In genomic region chr3:82185626-82186025, GRCm38 (mm10) we compare ENCODE assay signal across 17 mouse cellular contexts. TPM values are rescaled to one million over a fixed set of nuclear protein-coding genes. Genes with fewer than 3 reads are reported as not detected.
DNase-seq lines count a peak whose midpoint lies in the region; ATAC-seq and TF ChIP-seq lines count a peak whose summit lies in the region.
"Had no signal": no experiment of that assay in that cellular context is flagged by ENCODE, and none has a peak within 500 bp of the region (broad histone marks: within the 10 kb centered on the region; RNA-seq: fewer than 3 reads in every experiment).

No protein-coding gene starts in this region.

- H3K4me1 ChIP-seq in lung, adult 2 months (ENCODE audit: control insufficient read depth, insufficient read depth, low read length) = no peaks in the 10 kb centered on the region
- H3K4me1 ChIP-seq: embryonic facial prominence, embryonic 15.5 days; heart, embryonic 15.5 days; intestine, embryonic 15.5 days; limb, embryonic 15.5 days; midbrain, embryonic 15.5 days; neural tube, embryonic 13.5 days had no signal

- TF ChIP-seq POLR2A in lung, adult 2 months (IDR thresholded peaks at IDR 0.05; ENCODE audit: borderline replicate concordance, extremely low read depth, low read depth, low read length) = no peak

- no peak for ATAC-seq in erythroblast, adult 5-6 weeks (replicated peaks; ENCODE audit: low FRiP score, poor library complexity, severe bottlenecking)
- ATAC-seq: forebrain, embryonic 16.5 days; intestine, embryonic 15.5 days; midbrain, embryonic 15.5 days had no signal

- DNase-seq in cerebellum, postnatal 25 days = peak; percentile 23 to 55
- no peak for DNase-seq in cerebellum, adult 11 months
- DNase-seq in lung, postnatal 10 days = peak; percentile 30
- no peak for DNase-seq in lung, adult 2 months
- peak; percentile 3 to 11 for DNase-seq in layer of hippocampus, postnatal 36 days
- DNase-seq in right cerebral cortex, postnatal 36 days (ENCODE audit: low spot score in 2 of 2) = peak; percentile 23 to 33
- DNase-seq in adipocyte (ENCODE audit: low spot score) = no peak
- DNase-seq: kidney, postnatal 36 days; thymus, adult 18-20 months had no signal

- H3K4me3 ChIP-seq in lung, adult 2 months (replicated peaks; ENCODE audit: extremely low read depth, low read depth, low read length) = no peak overlapping the region
- H3K4me3 ChIP-seq: embryonic facial prominence, embryonic 15.5 days; heart, embryonic 15.5 days; intestine, embryonic 15.5 days; limb, embryonic 15.5 days; midbrain, embryonic 15.5 days; neural tube, embryonic 13.5 days had no signal

- TF ChIP-seq CTCF in lung, adult 2 months (IDR thresholded peaks at IDR 0.05; ENCODE audit: insufficient read depth, low read length) = no peak

- 59% methylated on average over 9 of the region's 9 CpGs for WGBS in lung, adult 2 months

RNA-seq across cellular contexts. Expression of gene Gucy1a1, which starts 40.0 kb away (rescaled TPM):
- 52.2 and 81.5 TPM in 2 replicates for polyA plus RNA-seq in lung, adult 2 months (2012; rRNA removed)
- total RNA-seq in layer of hippocampus, postnatal 36 days (2021) = 10 to 100 TPM; 17.1 to 18.1 TPM
- total RNA-seq in erythroblast, adult 5-6 weeks (2015; ENCODE audit: low replicate concordance) = 0.21 TPM in 1 of 2 replicates, not detected in the other
- not detected in 2 replicates for total RNA-seq in erythroblast, adult 5-6 weeks (2017; ENCODE audit: low replicate concordance)

Comparison
In these comparisons a context has a peak if more than half of its experiments do, and no peak if none do; other contexts are left out.
1. DNase-seq: peak in cerebellum, postnatal 25 days (2 of 2), lung, postnatal 10 days (single experiment), layer of hippocampus, postnatal 36 days (2 of 2) and right cerebral cortex, postnatal 36 days (2 of 2); none in cerebellum, adult 11 months (single experiment), lung, adult 2 months (single experiment) and adipocyte (single experiment).
2. RNA of gene Gucy1a1, which starts 40.0 kb away (total RNA-seq): 17.1 to 18.1 TPM in layer of hippocampus, postnatal 36 days; 0.21 TPM in erythroblast, adult 5-6 weeks; every median in the first group is over 10 times any median in the second.